Mouse (Mus musculus) monocyte, adult 2 months (primary cell): ENCODE data around the gene Slc2a12.

ENCODE experiments used
- DNase-seq, 2 experiments: peaks; one replicate each; pipeline ENCODE4 v3.0.0; 2022; ENCODE audit warnings: low spot score in 2 of 2, low read depth in 1 of 2

Gene Slc2a12

GRCm38 (mm10) chr10:22644853-22645491 lies at the start of gene Slc2a12:
Slc2a12 (plus strand) TSS chr10:22645011.
- DNase-seq, result no peak

GRCm38 (mm10) chr10:22598908-22599480 lies 45.8 kb upstream of the Slc2a12 start:
- DNase-seq, result no peak

GRCm38 (mm10) chr10:22601046-22601445 lies 43.8 kb upstream of the Slc2a12 start:
- no peak for DNase-seq

- no peak for DNase-seq
Observed at GRCm38 (mm10) chr10:22604801-22605200, 40.0 kb upstream of the Slc2a12 start.

GRCm38 (mm10) chr10:22608273-22608672 lies 36.5 kb upstream of the Slc2a12 start:
- no peak for DNase-seq

GRCm38 (mm10) chr10:22608799-22609357 lies 35.9 kb upstream of the Slc2a12 start:
- DNase-seq, result no peak

- no peak for DNase-seq
Observed at GRCm38 (mm10) chr10:22613301-22613700, 31.5 kb upstream of the Slc2a12 start.

GRCm38 (mm10) chr10:22614554-22614953 lies 30.3 kb upstream of the Slc2a12 start:
- DNase-seq, result no peak

- no peak for DNase-seq
Observed at GRCm38 (mm10) chr10:22615309-22615708, 29.5 kb upstream of the Slc2a12 start.

- no peak for DNase-seq
Observed at GRCm38 (mm10) chr10:22618842-22619241, 26.0 kb upstream of the Slc2a12 start.

- no peak for DNase-seq
Observed at GRCm38 (mm10) chr10:22628832-22629231, 16.0 kb upstream of the Slc2a12 start.

GRCm38 (mm10) chr10:22631103-22631502 lies 13.7 kb upstream of the Slc2a12 start:
- no peak for DNase-seq

GRCm38 (mm10) chr10:22631528-22631927 lies 13.3 kb upstream of the Slc2a12 start:
- no peak for DNase-seq

- DNase-seq, result no peak
Observed at GRCm38 (mm10) chr10:22631956-22632355, 12.9 kb upstream of the Slc2a12 start.

- no peak for DNase-seq
Observed at GRCm38 (mm10) chr10:22633406-22634306, 11.2 kb upstream of the Slc2a12 start.

GRCm38 (mm10) chr10:22637241-22637640 lies 7.6 kb upstream of the Slc2a12 start:
- DNase-seq, result no peak

GRCm38 (mm10) chr10:22644171-22644570 lies 640 bp upstream of the Slc2a12 start:
- no peak for DNase-seq

GRCm38 (mm10) chr10:22648702-22649101 lies 3.9 kb downstream of the Slc2a12 start:
- no peak for DNase-seq

GRCm38 (mm10) chr10:22653820-22654219 lies 9.0 kb downstream of the Slc2a12 start:
- DNase-seq, result no peak

- no peak for DNase-seq
Observed at GRCm38 (mm10) chr10:22658534-22659385, 13.9 kb downstream of the Slc2a12 start.

- DNase-seq, result no peak
Observed at GRCm38 (mm10) chr10:22659386-22659725, 14.5 kb downstream of the Slc2a12 start.
